Mouse (Mus musculus): ENCODE data around the gene Pip5k1c. TPM values are rescaled to one million over a fixed set of nuclear protein-coding genes. Genes with fewer than 3 reads are reported as not detected.

Pip5k1c gene
- polyA plus RNA-seq, 1 experiment from 2014 or later: 33.7 TPM

- Histone ChIP-seq H3K4me3 (ENCODE audit: control insufficient read depth in 1 of 2, insufficient read depth in 1 of 2, low read depth in 1 of 2, low read length in 2 of 2) (no peak overlapping the region), H3K27ac (replicated peaks in 1 of 2; ENCODE audit: control insufficient read depth in 1 of 2, insufficient read depth in 1 of 2, low read depth in 2 of 2, low read length in 2 of 2) (peak overlapping the region; percentile 50 to 74), H3K36me3 (ENCODE audit: control insufficient read depth, insufficient read depth, low read length) (peaks cover 3% of the 10 kb centered on the region; the same call in 1 of the 2 replicates), H3K9me3 (ENCODE audit: control insufficient read depth, low read length) (no peaks in the 10 kb centered on the region), H3K4me2 (ENCODE audit: low read length) (no peak overlapping the region), H3K4me1 (ENCODE audit: control insufficient read depth in 2 of 2, insufficient read depth in 2 of 2, low read length in 2 of 2) (peaks cover 14 to 16% of the 10 kb centered on the region in 2 experiments; a peak in 3 of 4 replicates), H3K27me3 (ENCODE audit: control insufficient read depth, insufficient read depth, low read length) (no peaks in the 10 kb centered on the region; the same call in 1 of the 2 replicates), H3K9ac (ENCODE audit: low read length) (0 out of 2 replicates have a peak overlapping the region, but pooled peaks have one; percentile 41)
- peak; percentile 7; the same call in 1 of the 2 replicates for ATAC-seq (ENCODE audit: insufficient number of reproducible peaks, insufficient read depth, low FRiP score, low read depth)
- WGBS: 44% methylated on average over 15 of the region's 19 CpGs
These were observed 42.9 kb downstream of the Pip5k1c start for GRCm38 (mm10) chr10:81335393-81336340.

- H3K4me1 ChIP-seq (ENCODE audit: control insufficient read depth in 2 of 2, insufficient read depth in 2 of 2, low read length in 2 of 2): peaks cover 10 to 14% of the 10 kb centered on the region in 2 experiments; a peak in 3 of 4 replicates
- peaks cover 3% of the 10 kb centered on the region; the same call in 1 of the 2 replicates for H3K36me3 ChIP-seq (ENCODE audit: control insufficient read depth, insufficient read depth, low read length)
These were observed 43.8 kb downstream of the Pip5k1c start for GRCm38 (mm10) chr10:81336558-81336957.

GRCm38 (mm10) chr10:81340551-81341332, 48.0 kb downstream of the Pip5k1c start:
- Histone ChIP-seq H3K4me1 (ENCODE audit: control insufficient read depth in 2 of 2, insufficient read depth in 2 of 2, low read length in 2 of 2) (peaks cover 0 to 5% of the 10 kb centered on the region in 2 experiments; a peak in 1 of 4 replicates), H3K9me3 (ENCODE audit: control insufficient read depth, low read length) (no peaks in the 10 kb centered on the region), H3K36me3 (ENCODE audit: control insufficient read depth, insufficient read depth, low read length) (0 out of 2 replicates have a peak, but pooled peaks cover 6% of the 10 kb centered on the region), H3K4me2 (ENCODE audit: low read length) (no peak overlapping the region), H3K27me3 (ENCODE audit: control insufficient read depth, insufficient read depth, low read length) (peaks cover 19% of the 10 kb centered on the region), H3K27ac (replicated peaks in 1 of 2; ENCODE audit: control insufficient read depth in 1 of 2, insufficient read depth in 1 of 2, low read depth in 2 of 2, low read length in 2 of 2) (no peak overlapping the region), H3K9ac (ENCODE audit: low read length) (no peak overlapping the region), H3K4me3 (ENCODE audit: control insufficient read depth in 1 of 2, insufficient read depth in 1 of 2, low read depth in 1 of 2, low read length in 2 of 2) (no peak overlapping the region)
- WGBS: 43% methylated on average over 17 of the region's 17 CpGs
- ATAC-seq (ENCODE audit: insufficient number of reproducible peaks, insufficient read depth, low FRiP score, low read depth): no peak; the same call in 1 of the 2 replicates

More at GRCm38 (mm10) chr10:81336558-81336957, 43.8 kb downstream of the Pip5k1c start:
- Histone ChIP-seq H3K27ac (replicated peaks in 1 of 2; ENCODE audit: control insufficient read depth in 1 of 2, insufficient read depth in 1 of 2, low read depth in 2 of 2, low read length in 2 of 2) (peak overlapping the region in 1 of 2 experiments; percentile 50; a peak in 2 of 4 replicates), H3K27me3 (ENCODE audit: control insufficient read depth, insufficient read depth, low read length) (no peaks in the 10 kb centered on the region; the same call in 1 of the 2 replicates), H3K4me3 (ENCODE audit: control insufficient read depth in 1 of 2, insufficient read depth in 1 of 2, low read depth in 1 of 2, low read length in 2 of 2) (no peak overlapping the region), H3K9ac (ENCODE audit: low read length) (0 out of 2 replicates have a peak overlapping the region, but pooled peaks have one; percentile 41), H3K4me2 (ENCODE audit: low read length) (no peak overlapping the region), H3K9me3 (ENCODE audit: control insufficient read depth, low read length) (no peaks in the 10 kb centered on the region)
- WGBS: 87% methylated on average over 4 of the region's 4 CpGs
- ATAC-seq (ENCODE audit: insufficient number of reproducible peaks, insufficient read depth, low FRiP score, low read depth): no peak

- Histone ChIP-seq H3K4me3 (ENCODE audit: control insufficient read depth in 1 of 2, insufficient read depth in 1 of 2, low read depth in 1 of 2, low read length in 2 of 2) (no peak overlapping the region), H3K9me3 (ENCODE audit: control insufficient read depth, low read length) (no peaks in the 10 kb centered on the region), H3K27ac (replicated peaks in 1 of 2; ENCODE audit: control insufficient read depth in 1 of 2, insufficient read depth in 1 of 2, low read depth in 2 of 2, low read length in 2 of 2) (no peak overlapping the region), H3K27me3 (ENCODE audit: control insufficient read depth, insufficient read depth, low read length) (peaks cover 19% of the 10 kb centered on the region), H3K9ac (ENCODE audit: low read length) (no peak overlapping the region), H3K4me1 (ENCODE audit: control insufficient read depth in 2 of 2, insufficient read depth in 2 of 2, low read length in 2 of 2) (peaks cover 0 to under 1% of the 10 kb centered on the region in 2 experiments; a peak in 1 of 4 replicates), H3K4me2 (ENCODE audit: low read length) (no peak overlapping the region), H3K36me3 (ENCODE audit: control insufficient read depth, insufficient read depth, low read length) (peaks cover 12% of the 10 kb centered on the region; the same call in 1 of the 2 replicates)
- no peak for ATAC-seq (ENCODE audit: insufficient number of reproducible peaks, insufficient read depth, low FRiP score, low read depth)
- 32% methylated on average over 16 of the region's 16 CpGs for WGBS
These were observed 48.7 kb downstream of the Pip5k1c start for GRCm38 (mm10) chr10:81341333-81341949.

- H3K9ac ChIP-seq (ENCODE audit: low read length): peak within 1 kb of the TSS; percentile 75
- ATAC-seq (ENCODE audit: insufficient number of reproducible peaks, insufficient read depth, low FRiP score, low read depth): no peak
- peak within 1 kb of the TSS; percentile 87 for H3K4me2 ChIP-seq (ENCODE audit: low read length)
- no peaks in the 10 kb centered on the region for H3K9me3 ChIP-seq (ENCODE audit: control insufficient read depth, low read length)
- peaks cover 24% of the 10 kb centered on the region for H3K36me3 ChIP-seq (ENCODE audit: control insufficient read depth, insufficient read depth, low read length)
- peaks cover 10 to 13% of the 10 kb centered on the region in 2 experiments for H3K4me1 ChIP-seq (ENCODE audit: control insufficient read depth in 2 of 2, insufficient read depth in 2 of 2, low read length in 2 of 2)
- peaks cover 19% of the 10 kb centered on the region for H3K27me3 ChIP-seq (ENCODE audit: control insufficient read depth, insufficient read depth, low read length)
- peak within 1 kb of the TSS; percentile 45 to 51 for H3K4me3 ChIP-seq (ENCODE audit: control insufficient read depth in 1 of 2, insufficient read depth in 1 of 2, low read depth in 1 of 2, low read length in 2 of 2)
- no peak within 1 kb of the TSS for H3K27ac ChIP-seq (replicated peaks in 1 of 2; ENCODE audit: control insufficient read depth in 1 of 2, insufficient read depth in 1 of 2, low read depth in 2 of 2, low read length in 2 of 2)
- WGBS: 5% methylated on average over 55 of the region's 67 CpGs
These were observed 50.1 kb downstream of the Pip5k1c start, which contains the start of gene Gipc3 for GRCm38 (mm10) chr10:81342686-81343505. TSS of gene Gipc3 (minus strand) at chr10:81343266.

GRCm38 (mm10) chr10:81344421-81345161, 51.8 kb downstream of the Pip5k1c start:
- Histone ChIP-seq H3K9ac (ENCODE audit: low read length) (no peak overlapping the region), H3K4me1 (ENCODE audit: control insufficient read depth in 2 of 2, insufficient read depth in 2 of 2, low read length in 2 of 2) (peaks cover 17 to 26% of the 10 kb centered on the region in 2 experiments), H3K27ac (replicated peaks in 1 of 2; ENCODE audit: control insufficient read depth in 1 of 2, insufficient read depth in 1 of 2, low read depth in 2 of 2, low read length in 2 of 2) (no peak overlapping the region; a peak in 1 of 4 replicates), H3K9me3 (ENCODE audit: control insufficient read depth, low read length) (no peaks in the 10 kb centered on the region), H3K36me3 (ENCODE audit: control insufficient read depth, insufficient read depth, low read length) (peaks cover 34% of the 10 kb centered on the region), H3K27me3 (ENCODE audit: control insufficient read depth, insufficient read depth, low read length) (peaks cover 19% of the 10 kb centered on the region), H3K4me3 (ENCODE audit: control insufficient read depth in 1 of 2, insufficient read depth in 1 of 2, low read depth in 1 of 2, low read length in 2 of 2) (no peak overlapping the region), H3K4me2 (ENCODE audit: low read length) (no peak overlapping the region)
- no peak for ATAC-seq (ENCODE audit: insufficient number of reproducible peaks, insufficient read depth, low FRiP score, low read depth)
- WGBS: 35% methylated on average over 8 of the region's 8 CpGs

All from heart, embryonic 14.5 days (tissue).